Mouse (Mus musculus) cerebellum, adult 9-10 months (tissue): ENCODE measurements around the gene Gm21870.
"Not testable (repeated sequence)": the region's sequence is repeated elsewhere in the genome, so short reads cannot be mapped to it uniquely, and the experiment has no call there.

Source experiments
- DNase-seq: peaks from one replicate; pipeline ENCODE4 v3.0.0; 2022

The Gm21870 gene

DNA sequence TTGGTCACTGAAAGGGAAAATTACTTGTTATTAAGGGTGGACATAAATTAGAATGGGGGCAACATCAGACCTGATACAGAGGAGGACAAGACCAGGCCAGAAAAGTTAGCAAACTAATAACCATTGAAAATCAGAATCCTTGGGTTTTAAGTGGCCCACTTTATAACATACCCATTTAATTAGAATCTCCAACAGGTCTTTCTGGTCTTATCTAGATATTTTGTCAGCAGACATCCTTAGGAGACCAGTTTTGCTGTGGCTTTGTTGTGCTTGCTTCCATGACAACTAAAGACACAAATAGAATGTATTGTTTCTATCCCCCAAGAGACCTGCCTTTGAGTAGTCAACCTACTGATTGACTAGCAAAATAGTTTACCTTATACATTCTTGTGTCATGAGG is at the start of gene Gm21870:
Gene Gm21870, minus strand, starts transcription at position 101 of the 400 bp plus-strand sequence.
- DNase-seq = not testable (repeated sequence)

GRCm38 (mm10) chrX:33956440-33956839 is 30.2 kb downstream of the Gm21870 start, which contains the start of gene Btbd35f6:
Gene Btbd35f6 (minus strand): TSS chrX:33956540.
- not testable (repeated sequence) for DNase-seq
